Mouse (Mus musculus) kidney, embryonic 14.5 days (tissue): ENCODE data around the gene Arid1b. TPM values are rescaled to one million over a fixed set of nuclear protein-coding genes. Genes with fewer than 3 reads are reported as not detected.
"Not testable (repeated sequence)": the region's sequence is repeated elsewhere in the genome, so short reads cannot be mapped to it uniquely, and the experiment has no call there.

Experiments
- ATAC-seq: fragments of 200-750 bp; cut with Nextera tagmentation; 2 replicates; pipeline ENCODE4 v1.8.0; 2017; ENCODE audit warnings: moderate number of reproducible peaks, mild to moderate bottlenecking, moderate TSS enrichment, moderate library complexity; ENCODE audit not compliant: low FRiP score, low TSS enrichment
- H3K27ac ChIP-seq: fragments of 300-500 bp; sonication (generic); 2 replicates; pipeline ENCODE4 v1.5.1; 2014; ENCODE audit warnings: low read depth, mild to moderate bottlenecking, low read length, moderate library complexity, mixed read lengths
- H3K27me3 ChIP-seq: fragments of 300-500 bp; sonication (generic); 2 replicates; pipeline ENCODE4 v1.6.1; 2014; ENCODE audit warnings: mild to moderate bottlenecking, low read length; ENCODE audit not compliant: control insufficient read depth, insufficient read depth
- H3K36me3 ChIP-seq: fragments of 300-500 bp; sonication (generic); 2 replicates; pipeline ENCODE4 v1.6.1; 2014; ENCODE audit warnings: low read length, mixed read lengths; ENCODE audit not compliant: control insufficient read depth, insufficient read depth
- H3K4me1 ChIP-seq: fragments of 300-500 bp; sonication (generic); 2 replicates; pipeline ENCODE4 v1.6.1; 2014; ENCODE audit warnings: low read length, mixed read lengths; ENCODE audit not compliant: control insufficient read depth, insufficient read depth
- H3K4me2 ChIP-seq: fragments of 300-500 bp; sonication (generic); replicated peaks from 2 replicates; pipeline ENCODE4 v1.6.1; 2014; ENCODE audit warnings: low read depth, mild to moderate bottlenecking, low read length
- H3K4me3 ChIP-seq: fragments of 300-500 bp; sonication (generic); 2 replicates; pipeline ENCODE4 v1.5.1; 2014; ENCODE audit warnings: mild to moderate bottlenecking, low read length
- H3K9ac ChIP-seq: fragments of 300-500 bp; sonication (generic); 2 replicates; pipeline ENCODE4 v1.6.1; 2014; ENCODE audit warnings: low read depth, mild to moderate bottlenecking, low read length, moderate library complexity
- H3K9me3 ChIP-seq: fragments of 300-500 bp; sonication (generic); 2 replicates; pipeline ENCODE4 v1.6.1; 2016; ENCODE audit warnings: low read length; ENCODE audit not compliant: control insufficient read depth
- WGBS: fragments of 180-500 bp; shearing (Covaris S2); extraction: QIAGEN DNeasy Blood & Tissue Kit; methylation state at CpG from one replicate; pipeline ENCODE4 v1.1.7; 2014; 5-methylcytosine and 5-hydroxymethylcytosine counted together
- polyA plus RNA-seq: library from polyadenylated mRNA; unstranded; fragments of >200 nt; fragmentation: Nextera tagmentation; extraction: Ambion mirVana; gene quantifications from 2 replicates; pipeline ENCODE4 v1.2.1, GENCODE M21; 2014

The Arid1b gene
- polyA plus RNA-seq, 1 experiment from 2014 or later, result 19.2 TPM

- no peaks in the 10 kb centered on the region for H3K9me3 ChIP-seq
- 81% methylated on average over 4 of the region's 4 CpGs for WGBS
- H3K27ac ChIP-seq, result no peak overlapping the region
- H3K9ac ChIP-seq, result no peak overlapping the region
- H3K27me3 ChIP-seq, result no peaks in the 10 kb centered on the region
- H3K36me3 ChIP-seq, result no peaks in the 10 kb centered on the region
- peaks cover 21% of the 10 kb centered on the region for H3K4me1 ChIP-seq
- no peak for ATAC-seq
- H3K4me3 ChIP-seq, result no peak overlapping the region
- no peak overlapping the region for H3K4me2 ChIP-seq
These were observed 113.4 kb downstream of the Arid1b start for GRCm38 (mm10) chr17:5107501-5107900.

GRCm38 (mm10) chr17:5108022-5108421 lies 113.9 kb downstream of the Arid1b start:
- Histone ChIP-seq H3K9me3 (no peaks in the 10 kb centered on the region), H3K9ac (no peak overlapping the region), H3K27me3 (no peaks in the 10 kb centered on the region), H3K4me1 (peaks cover 21% of the 10 kb centered on the region), H3K4me2 (no peak overlapping the region), H3K27ac (no peak overlapping the region), H3K4me3 (no peak overlapping the region), H3K36me3 (no peaks in the 10 kb centered on the region)
- no peak for ATAC-seq
- WGBS, result 45% methylated on average over 1 of the region's 1 CpGs

GRCm38 (mm10) chr17:5108546-5109142 lies 114.5 kb downstream of the Arid1b start:
- peaks cover 21% of the 10 kb centered on the region for H3K4me1 ChIP-seq
- no peaks in the 10 kb centered on the region for H3K36me3 ChIP-seq
- WGBS, result 79% methylated on average over 2 of the region's 2 CpGs
- no peak overlapping the region for H3K9ac ChIP-seq
- H3K4me2 ChIP-seq, result no peak overlapping the region
- no peak for ATAC-seq
- H3K27ac ChIP-seq, result no peak overlapping the region
- no peak overlapping the region for H3K4me3 ChIP-seq
- no peaks in the 10 kb centered on the region for H3K27me3 ChIP-seq
- H3K9me3 ChIP-seq, result no peaks in the 10 kb centered on the region

DNA sequence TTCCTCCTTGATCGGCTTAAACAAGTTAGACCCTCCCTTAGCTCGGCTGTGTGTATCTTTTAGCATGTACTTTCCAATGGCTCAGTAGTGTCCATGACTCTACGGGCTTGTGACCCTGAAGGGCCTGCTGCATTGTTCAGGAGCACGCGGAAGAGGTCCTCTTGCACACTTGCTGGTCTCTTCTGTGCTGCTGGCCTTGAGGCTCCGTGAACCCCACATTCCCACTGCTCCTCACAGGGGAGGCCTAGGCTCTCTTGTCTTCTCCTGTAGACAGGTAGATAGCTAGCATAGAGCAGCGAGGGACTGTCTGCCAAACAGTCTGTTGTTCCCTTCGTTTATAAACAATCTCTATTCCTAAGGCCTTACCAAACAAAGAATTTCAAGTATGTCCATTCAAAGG lies 115.2 kb downstream of the Arid1b start:
- Histone ChIP-seq H3K36me3 (no peaks in the 10 kb centered on the region), H3K4me3 (no peak overlapping the region), H3K9me3 (no peaks in the 10 kb centered on the region), H3K9ac (no peak overlapping the region), H3K4me2 (no peak overlapping the region), H3K27me3 (no peaks in the 10 kb centered on the region), H3K4me1 (peaks cover 21% of the 10 kb centered on the region), H3K27ac (no peak overlapping the region)
- no peak for ATAC-seq
- 93% methylated on average over 8 of the region's 8 CpGs for WGBS

DNA sequence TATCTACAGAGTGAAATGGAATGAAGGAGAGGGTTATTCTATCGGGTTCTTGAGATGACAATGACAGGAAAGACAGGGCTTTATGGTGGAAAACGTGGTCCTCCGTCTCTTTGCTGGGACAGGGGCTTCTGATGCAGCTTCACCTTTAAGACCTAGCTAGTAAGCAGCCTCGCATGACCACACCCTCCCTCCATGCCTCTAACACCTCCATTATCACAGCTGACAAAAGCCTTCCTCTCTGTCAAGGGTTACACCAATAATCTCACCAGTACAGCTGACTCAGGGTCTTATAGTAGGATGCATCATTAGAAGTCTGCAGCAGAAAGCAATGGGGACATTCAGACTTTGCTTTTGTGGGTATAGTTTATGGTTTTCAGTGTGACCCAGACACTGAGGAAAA lies 116.0 kb downstream of the Arid1b start:
- Histone ChIP-seq H3K27ac (no peak overlapping the region), H3K9ac (no peak overlapping the region), H3K4me1 (peaks cover 20% of the 10 kb centered on the region), H3K36me3 (no peaks in the 10 kb centered on the region), H3K4me3 (no peak overlapping the region), H3K27me3 (no peaks in the 10 kb centered on the region), H3K9me3 (no peaks in the 10 kb centered on the region), H3K4me2 (no peak overlapping the region)
- WGBS, result 74% methylated on average over 4 of the region's 4 CpGs
- no peak for ATAC-seq

- peaks cover 13% of the 10 kb centered on the region for H3K4me1 ChIP-seq
- H3K36me3 ChIP-seq, H3K9me3 ChIP-seq, H3K27ac ChIP-seq, H3K4me2 ChIP-seq, H3K27me3 ChIP-seq, H3K9ac ChIP-seq, H3K4me3 ChIP-seq, ATAC-seq: not testable (repeated sequence)
- 98% methylated on average over 5 of the region's 5 CpGs for WGBS
These were observed 116.8 kb downstream of the Arid1b start for GRCm38 (mm10) chr17:5110981-5111380.

DNA sequence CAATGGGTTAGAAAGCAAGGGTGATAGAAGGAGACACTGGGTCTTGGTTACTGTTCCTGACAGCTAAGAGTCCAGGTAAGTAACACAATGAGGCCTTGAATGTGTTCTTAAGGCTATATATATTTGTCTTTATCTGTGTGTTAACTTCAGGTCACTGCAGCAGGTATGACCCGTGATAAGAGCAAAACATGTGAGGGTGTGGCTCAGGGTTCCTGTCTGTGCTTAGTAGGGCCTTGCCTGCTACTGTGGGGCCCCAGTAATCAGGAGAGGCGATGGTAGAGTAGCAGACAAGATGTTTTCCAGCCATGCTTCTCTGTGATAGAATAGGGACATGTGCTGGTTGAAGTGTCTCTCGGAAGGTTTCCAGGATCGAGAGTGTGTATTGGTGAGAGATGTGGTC lies 118.0 kb downstream of the Arid1b start:
- no peaks in the 10 kb centered on the region for H3K36me3 ChIP-seq
- WGBS, result 92% methylated on average over 4 of the region's 4 CpGs
- no peak overlapping the region for H3K9ac ChIP-seq
- H3K9me3 ChIP-seq, result no peaks in the 10 kb centered on the region
- H3K27me3 ChIP-seq, result no peaks in the 10 kb centered on the region
- no peak overlapping the region for H3K4me3 ChIP-seq
- no peak overlapping the region for H3K27ac ChIP-seq
- H3K4me2 ChIP-seq, result no peak overlapping the region
- H3K4me1 ChIP-seq, result peaks cover 4% of the 10 kb centered on the region
- ATAC-seq, result no peak

DNA sequence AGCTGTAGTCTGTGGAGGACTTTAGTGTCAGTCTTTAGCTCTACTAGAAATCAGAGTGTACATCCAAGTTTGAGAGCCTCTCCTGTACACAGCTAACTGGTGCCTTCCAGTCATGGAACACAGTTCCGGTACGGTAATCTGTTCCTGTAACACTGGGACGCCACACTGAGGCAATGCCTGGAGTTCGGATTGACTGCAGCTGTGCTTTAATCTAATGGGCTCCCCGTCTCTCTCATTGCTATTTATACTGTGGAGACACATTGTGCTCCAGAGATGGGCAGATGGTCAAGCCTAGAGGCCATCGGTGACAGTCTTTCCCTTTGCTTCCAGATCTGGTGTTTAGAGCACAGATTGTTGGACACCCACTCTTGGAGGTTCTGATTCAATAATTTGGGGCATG lies 121.8 kb downstream of the Arid1b start:
- ATAC-seq, result no peak
- Histone ChIP-seq H3K27me3 (no peaks in the 10 kb centered on the region), H3K4me1 (no peaks in the 10 kb centered on the region), H3K36me3 (no peaks in the 10 kb centered on the region), H3K9me3 (no peaks in the 10 kb centered on the region), H3K4me3 (no peak overlapping the region), H3K9ac (no peak overlapping the region), H3K27ac (no peak overlapping the region), H3K4me2 (no peak overlapping the region)
- WGBS, result 93% methylated on average over 6 of the region's 6 CpGs

GRCm38 (mm10) chr17:5116990-5117389 lies 122.9 kb downstream of the Arid1b start:
- Histone ChIP-seq H3K4me1 (peaks cover 7% of the 10 kb centered on the region; the same call in 1 of the 2 replicates), H3K27me3 (no peaks in the 10 kb centered on the region), H3K4me2 (no peak overlapping the region), H3K27ac (no peak overlapping the region), H3K36me3 (no peaks in the 10 kb centered on the region), H3K9ac (no peak overlapping the region), H3K4me3 (no peak overlapping the region), H3K9me3 (no peaks in the 10 kb centered on the region)
- no peak for ATAC-seq
- 82% methylated on average over 2 of the region's 2 CpGs for WGBS
